Mouse (Mus musculus) hindbrain, postnatal 0 days (tissue): ENCODE data around the gene Btbd10. TPM values are rescaled to one million over a fixed set of nuclear protein-coding genes. Genes with fewer than 3 reads are reported as not detected.

Source experiments
- ATAC-seq: fragments of 200-750 bp; cut with Nextera tagmentation; 2 replicates; pipeline ENCODE4 v1.8.0; 2017; ENCODE audit warnings: mild to moderate bottlenecking, moderate TSS enrichment, moderate library complexity
- DNase-seq: peaks from one replicate; pipeline ENCODE4 v3.0.0-alpha.2; 2015; ENCODE audit warnings: low spot score
- H3K27ac ChIP-seq: fragments of 300-500 bp; sonication (generic); 2 replicates; pipeline ENCODE4 v1.5.1; 2014; ENCODE audit warnings: mild to moderate bottlenecking
- H3K27me3 ChIP-seq: fragments of 300-500 bp; sonication (generic); 2 replicates; pipeline ENCODE4 v1.6.1; 2014; ENCODE audit warnings: low read length, mixed read lengths; ENCODE audit not compliant: insufficient read depth
- H3K36me3 ChIP-seq: fragments of 300-500 bp; sonication (generic); 2 replicates; pipeline ENCODE4 v1.6.1; 2014; ENCODE audit warnings: low read length, mixed read lengths; ENCODE audit not compliant: insufficient read depth
- H3K4me1 ChIP-seq: fragments of 300-500 bp; sonication (generic); 2 replicates; pipeline ENCODE4 v1.6.1; 2014; ENCODE audit warnings: antibody characterized with exemption, low read length, mixed read lengths; ENCODE audit not compliant: insufficient read depth
- H3K4me2 ChIP-seq: fragments of 300-500 bp; sonication (generic); 2 replicates; pipeline ENCODE4 v1.6.1; 2014; ENCODE audit warnings: low read depth, mild to moderate bottlenecking, low read length, moderate library complexity, mixed read lengths
- H3K4me3 ChIP-seq: fragments of 300-500 bp; sonication (generic); 2 replicates; pipeline ENCODE4 v1.5.1; 2014; ENCODE audit warnings: low read length
- H3K9ac ChIP-seq: fragments of 300-500 bp; sonication (generic); replicated peaks from 2 replicates; pipeline ENCODE4 v1.6.1; 2014; ENCODE audit warnings: mild to moderate bottlenecking, low read length, moderate library complexity, mixed read lengths
- H3K9me3 ChIP-seq: fragments of 300-500 bp; sonication (generic); 2 replicates; pipeline ENCODE4 v1.6.1; 2016; ENCODE audit warnings: low read length, mixed read lengths
- CTCF ChIP-seq: IDR thresholded peaks from 2 replicates; pipeline ENCODE4 v1.5.1; 2016; ENCODE audit warnings: antibody characterized with exemption, control low read depth, low read depth
- WGBS: fragments of 180-500 bp; shearing (Covaris S2); extraction: QIAGEN DNeasy Blood & Tissue Kit; methylation state at CpG from one replicate; pipeline ENCODE4 v1.1.7; 2014; 5-methylcytosine and 5-hydroxymethylcytosine counted together
- polyA plus RNA-seq: library from polyadenylated mRNA; unstranded; fragments of >200 nt; fragmentation: Nextera tagmentation; extraction: Ambion mirVana; gene quantifications from 2 replicates; pipeline ENCODE4 v1.2.1, GENCODE M21; 2015
- total RNA-seq: library from RNA; depleted of rRNA; stranded (reverse); fragments of >200 nt; gene quantifications from 2 replicates; pipeline ENCODE4 v1.2.3, GENCODE M21; 2014

Gene Btbd10
- total and polyA plus RNA-seq, 2 experiments from 2014 or later = 52.9 to 75.2 TPM

DNA sequence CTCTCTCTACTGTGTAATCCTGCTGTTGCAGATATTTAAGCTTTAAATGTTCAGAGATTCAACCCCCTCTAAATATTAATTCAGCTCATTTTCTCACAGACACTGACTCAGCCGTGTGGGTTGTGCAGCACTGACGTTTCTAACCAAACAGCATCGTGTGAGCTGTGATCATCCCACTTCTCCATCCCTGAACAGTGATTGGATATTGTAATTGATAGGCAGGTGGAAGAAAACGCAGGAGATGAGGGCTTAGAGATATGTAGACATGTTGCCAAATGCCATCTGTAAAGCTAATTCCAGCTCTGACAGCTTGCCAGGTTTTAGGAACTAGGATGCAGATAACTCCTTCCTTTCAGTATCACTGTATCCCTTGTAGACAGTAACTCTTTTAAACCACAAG, 21.9 kb downstream of the Btbd10 start:
- DNase-seq (peak; percentile 80), ATAC-seq (peak; percentile 94)
- Histone ChIP-seq H3K27ac (peak overlapping the region; percentile 34; the same call in 1 of the 2 replicates), H3K36me3 (no peaks in the 10 kb centered on the region), H3K9ac (no peak overlapping the region), H3K4me3 (peak overlapping the region; percentile 21; the same call in 1 of the 2 replicates), H3K4me1 (no peaks in the 10 kb centered on the region), H3K27me3 (no peaks in the 10 kb centered on the region), H3K9me3 (no peaks in the 10 kb centered on the region), H3K4me2 (peak overlapping the region; percentile 52)
- TF ChIP-seq CTCF = no peak
- 18% methylated on average over 4 of the region's 4 CpGs for WGBS

DNA sequence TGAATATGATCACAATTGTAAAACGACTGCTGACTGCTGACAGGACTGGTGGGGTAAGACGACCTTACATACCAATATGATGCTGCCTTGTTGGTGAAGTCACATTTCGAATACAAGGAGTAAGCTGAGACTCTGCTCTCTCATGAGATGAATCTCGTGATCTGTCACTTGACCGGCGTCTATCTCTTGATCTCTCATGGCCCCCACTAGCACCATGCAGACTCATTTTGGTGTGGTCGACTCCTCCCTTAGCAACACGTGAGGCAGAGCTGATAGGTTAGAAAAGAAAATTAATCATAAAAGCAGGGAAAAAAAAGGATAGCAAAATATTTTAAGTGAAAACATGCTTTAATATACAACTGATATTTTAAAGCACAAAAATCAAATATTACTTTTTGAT, 33.9 kb downstream of the Btbd10 start:
- TF ChIP-seq CTCF = no peak
- Histone ChIP-seq H3K27me3 (no peaks in the 10 kb centered on the region), H3K4me3 (no peak overlapping the region), H3K4me1 (no peaks in the 10 kb centered on the region), H3K9ac (no peak overlapping the region), H3K4me2 (no peak overlapping the region), H3K36me3 (no peaks in the 10 kb centered on the region), H3K9me3 (no peaks in the 10 kb centered on the region), H3K27ac (no peak overlapping the region)
- WGBS = 82% methylated on average over 8 of the region's 8 CpGs
- DNase-seq (no peak), ATAC-seq (no peak)

DNA sequence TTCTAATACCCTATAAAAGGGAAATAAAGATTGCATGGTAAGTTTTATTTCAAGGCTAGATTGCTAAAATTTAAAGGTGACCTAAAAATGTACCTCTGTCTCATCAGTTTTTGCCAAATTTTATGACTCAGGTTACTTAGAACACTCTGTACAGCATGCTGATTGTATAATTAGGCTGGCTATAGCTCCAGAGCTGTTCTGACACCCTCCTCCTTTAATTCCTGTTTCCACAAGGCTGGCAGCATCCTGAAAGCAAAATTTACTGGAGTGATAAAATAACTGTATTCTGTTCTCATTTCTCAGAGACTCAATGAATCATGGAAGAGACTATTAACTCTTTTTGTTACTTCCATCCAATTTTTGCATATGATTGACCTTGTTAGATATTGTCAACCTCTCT, 35.2 kb downstream of the Btbd10 start:
- ATAC-seq (no peak), DNase-seq (no peak)
- Histone ChIP-seq H3K27me3 (no peaks in the 10 kb centered on the region), H3K9ac (no peak overlapping the region), H3K36me3 (no peaks in the 10 kb centered on the region), H3K4me3 (no peak overlapping the region), H3K27ac (no peak overlapping the region), H3K4me1 (no peaks in the 10 kb centered on the region), H3K9me3 (no peaks in the 10 kb centered on the region), H3K4me2 (no peak overlapping the region)
- TF ChIP-seq CTCF = no peak

DNA sequence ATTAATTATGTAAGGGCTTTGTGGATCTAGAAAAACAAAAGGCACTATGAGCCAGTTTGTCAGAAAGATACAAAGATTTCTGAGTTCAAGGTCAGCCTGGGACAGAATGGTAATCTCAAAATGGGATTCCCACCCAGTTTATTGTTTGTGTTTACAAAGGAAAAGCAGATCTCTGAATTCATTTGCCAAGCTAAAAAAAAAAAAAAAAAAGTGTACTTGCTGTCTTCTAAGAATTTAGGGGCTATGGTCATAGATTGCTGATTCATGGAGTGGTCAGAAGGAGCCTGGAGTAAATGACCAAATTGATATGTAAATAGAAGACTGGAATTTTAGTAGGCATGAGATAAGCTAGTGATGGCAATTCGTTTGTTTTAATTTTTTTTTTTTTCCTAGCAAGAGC, 49.1 kb downstream of the Btbd10 start:
- Histone ChIP-seq H3K4me1 (no peaks in the 10 kb centered on the region), H3K27ac (no peak overlapping the region), H3K9ac (no peak overlapping the region), H3K36me3 (peaks cover 12% of the 10 kb centered on the region; the same call in 1 of the 2 replicates), H3K9me3 (no peaks in the 10 kb centered on the region), H3K4me3 (no peak overlapping the region), H3K4me2 (no peak overlapping the region), H3K27me3 (no peaks in the 10 kb centered on the region)
- WGBS = 85% methylated on average over 1 of the region's 1 CpGs
- no peak for DNase-seq
- ATAC-seq = no peak
- TF ChIP-seq CTCF = no peak

DNA sequence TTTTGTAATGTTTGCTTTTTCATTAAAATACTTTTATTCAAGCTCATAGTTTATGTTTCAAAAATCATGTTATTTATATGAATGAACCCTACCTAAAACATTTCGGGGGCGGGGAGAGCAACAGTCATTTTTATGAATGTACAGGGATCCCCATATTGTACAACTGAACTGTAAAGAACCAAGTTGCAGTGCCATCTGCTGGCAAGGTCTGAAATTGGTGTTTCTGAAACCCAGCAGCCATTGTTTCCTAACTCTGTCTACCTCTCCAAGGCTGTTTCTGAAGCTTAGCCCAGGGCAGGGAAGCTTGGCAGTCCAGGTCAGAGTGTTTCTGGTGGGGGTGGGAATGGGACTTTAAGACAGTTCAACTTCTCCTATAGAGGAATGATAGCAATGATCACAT, 57.4 kb downstream of the Btbd10 start:
- H3K36me3 ChIP-seq = peaks cover 24% of the 10 kb centered on the region; the same call in 1 of the 2 replicates
- H3K27ac ChIP-seq = no peak overlapping the region
- peak; percentile 69 for ATAC-seq
- no peak overlapping the region for H3K4me3 ChIP-seq
- no peak overlapping the region for H3K4me2 ChIP-seq
- H3K9me3 ChIP-seq = no peaks in the 10 kb centered on the region
- DNase-seq = peak; percentile 87
- no peak overlapping the region for H3K9ac ChIP-seq
- 15% methylated on average over 2 of the region's 2 CpGs for WGBS
- TF ChIP-seq CTCF = peak; percentile 83
- H3K27me3 ChIP-seq = no peaks in the 10 kb centered on the region
- no peaks in the 10 kb centered on the region for H3K4me1 ChIP-seq

DNA sequence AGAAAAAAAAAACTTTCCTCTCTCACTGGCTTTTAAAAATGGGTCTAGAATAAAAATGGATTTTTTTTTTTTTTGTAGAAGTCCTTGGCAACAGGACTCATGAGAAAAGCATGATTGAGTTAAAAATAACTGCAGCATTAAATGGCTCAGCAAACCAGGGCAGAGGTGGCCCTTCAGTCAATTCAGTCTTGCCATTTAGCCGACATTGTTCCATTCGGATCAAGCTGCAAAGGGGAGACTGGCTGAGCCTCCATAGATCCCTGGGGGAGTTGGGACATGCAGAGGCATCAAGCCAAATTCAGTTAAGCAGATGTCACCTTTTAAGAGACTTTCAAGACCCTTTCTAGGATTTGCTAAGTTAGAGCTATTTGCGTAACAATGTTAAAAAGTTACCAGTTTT, 59.1 kb downstream of the Btbd10 start:
- no peak for ATAC-seq
- H3K9ac ChIP-seq = no peak overlapping the region
- 50% methylated on average over 3 of the region's 3 CpGs for WGBS
- H3K4me2 ChIP-seq = no peak overlapping the region
- DNase-seq = no peak
- H3K36me3 ChIP-seq = peaks cover 21% of the 10 kb centered on the region; the same call in 1 of the 2 replicates
- no peaks in the 10 kb centered on the region for H3K27me3 ChIP-seq
- no peak overlapping the region for H3K27ac ChIP-seq
- no peaks in the 10 kb centered on the region for H3K9me3 ChIP-seq
- H3K4me3 ChIP-seq = no peak overlapping the region
- no peaks in the 10 kb centered on the region for H3K4me1 ChIP-seq
- no peak for TF ChIP-seq CTCF

DNA sequence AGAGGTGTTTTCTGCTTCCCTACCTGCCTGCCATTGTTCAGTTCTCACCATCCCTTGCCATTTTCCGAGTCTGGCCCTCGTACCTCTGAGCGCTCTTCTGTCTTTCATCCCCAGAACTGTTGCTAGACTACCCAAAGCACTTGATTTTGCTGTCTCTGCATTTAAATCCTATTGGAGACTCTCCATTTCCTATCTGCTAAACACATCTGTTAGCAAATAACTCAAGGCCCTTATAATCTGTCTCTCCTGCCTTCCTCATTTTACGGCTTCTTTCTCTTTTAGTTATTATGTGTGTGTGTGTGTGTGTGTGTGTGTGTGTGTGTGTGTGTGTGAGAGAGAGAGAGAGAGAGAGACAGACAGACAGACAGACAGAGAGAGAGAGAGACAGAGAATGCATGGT, 71.4 kb downstream of the Btbd10 start:
- no peaks in the 10 kb centered on the region for H3K27me3 ChIP-seq
- no peak for ATAC-seq
- no peak overlapping the region for H3K4me3 ChIP-seq
- TF ChIP-seq CTCF = no peak
- no peaks in the 10 kb centered on the region for H3K9me3 ChIP-seq
- peaks cover 30% of the 10 kb centered on the region; the same call in 1 of the 2 replicates for H3K36me3 ChIP-seq
- no peak for DNase-seq
- no peak overlapping the region for H3K27ac ChIP-seq
- H3K9ac ChIP-seq = no peak overlapping the region
- H3K4me1 ChIP-seq = no peaks in the 10 kb centered on the region
- 90% methylated on average over 4 of the region's 4 CpGs for WGBS
- no peak overlapping the region for H3K4me2 ChIP-seq
